Mouse (Mus musculus): ENCODE measurements around the gene Mid1.
"Not testable (repeated sequence)": the region's sequence is repeated elsewhere in the genome, so short reads cannot be mapped to it uniquely, and the experiment has no call there.

The Mid1 gene

DNA sequence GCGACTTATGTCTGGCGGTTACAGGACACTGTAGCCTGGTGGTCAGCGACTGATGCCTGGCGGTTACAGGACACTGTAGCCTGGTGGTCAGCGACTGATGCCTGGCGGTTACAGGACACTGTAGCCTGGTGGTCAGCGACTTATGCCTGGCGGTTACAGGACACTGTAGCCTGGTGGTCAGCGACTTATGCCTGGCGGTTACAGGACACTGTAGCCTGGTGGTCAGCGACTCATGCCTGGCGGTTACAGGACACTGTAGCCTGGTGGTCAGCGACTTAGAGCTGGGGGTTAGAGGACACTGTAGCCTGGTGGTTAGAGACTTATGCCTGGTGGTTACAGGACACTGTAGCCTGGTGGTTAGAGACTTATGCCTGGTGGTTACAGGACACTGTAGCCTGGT is 328.4 kb downstream of the Mid1 start:
- DNase-seq (ENCODE audit: low read depth in 2 of 2, low spot score in 2 of 2), result not testable (repeated sequence)

DNA sequence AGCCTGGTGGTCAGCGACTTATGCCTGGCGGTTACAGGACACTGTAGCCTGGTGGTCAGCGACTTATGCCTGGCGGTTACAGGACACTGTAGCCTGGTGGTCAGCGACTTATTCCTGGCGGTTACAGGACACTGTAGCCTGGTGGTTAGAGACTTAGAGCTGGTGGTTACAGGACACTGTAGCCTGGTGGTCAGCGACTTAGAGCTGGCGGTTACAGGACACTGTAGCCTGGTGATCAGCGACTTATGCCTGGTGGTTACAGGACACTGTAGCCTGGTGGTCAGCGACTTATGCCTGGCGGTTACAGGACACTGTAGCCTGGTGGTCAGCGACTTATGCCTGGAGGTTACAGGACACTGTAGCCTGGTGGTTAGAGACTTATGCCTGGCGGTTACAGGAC is 329.0 kb downstream of the Mid1 start:
- not testable (repeated sequence) for DNase-seq (ENCODE audit: low read depth in 2 of 2, low spot score in 2 of 2)

DNA sequence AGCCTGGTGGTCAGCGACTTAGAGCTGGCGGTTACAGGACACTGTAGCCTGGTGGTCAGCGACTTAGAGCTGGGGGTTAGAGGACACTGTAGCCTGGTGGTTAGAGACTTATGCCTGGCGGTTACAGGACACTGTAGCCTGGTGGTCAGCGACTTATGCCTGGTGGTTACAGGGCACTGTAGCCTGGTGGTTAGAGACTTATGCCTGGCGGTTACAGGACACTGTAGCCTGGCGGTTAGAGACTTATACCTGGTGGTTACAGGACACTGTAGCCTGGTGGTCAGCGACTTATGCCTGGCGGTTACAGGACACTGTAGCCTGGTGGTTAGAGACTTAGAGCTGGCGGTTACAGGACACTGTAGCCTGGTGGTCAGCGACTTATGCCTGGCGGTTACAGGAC is 330.9 kb downstream of the Mid1 start:
- DNase-seq (ENCODE audit: low read depth in 2 of 2, low spot score in 2 of 2), result not testable (repeated sequence)

GRCm38 (mm10) chrX:170017333-170018245 is 332.6 kb downstream of the Mid1 start:
- DNase-seq (ENCODE audit: low read depth in 2 of 2, low spot score in 2 of 2), result peak; percentile 88 to 95

- peak in 1 of 2 experiments; percentile 59 for DNase-seq (ENCODE audit: low read depth in 2 of 2, low spot score in 2 of 2)
Measured at GRCm38 (mm10) chrX:170018571-170019218, 333.7 kb downstream of the Mid1 start.

DNA sequence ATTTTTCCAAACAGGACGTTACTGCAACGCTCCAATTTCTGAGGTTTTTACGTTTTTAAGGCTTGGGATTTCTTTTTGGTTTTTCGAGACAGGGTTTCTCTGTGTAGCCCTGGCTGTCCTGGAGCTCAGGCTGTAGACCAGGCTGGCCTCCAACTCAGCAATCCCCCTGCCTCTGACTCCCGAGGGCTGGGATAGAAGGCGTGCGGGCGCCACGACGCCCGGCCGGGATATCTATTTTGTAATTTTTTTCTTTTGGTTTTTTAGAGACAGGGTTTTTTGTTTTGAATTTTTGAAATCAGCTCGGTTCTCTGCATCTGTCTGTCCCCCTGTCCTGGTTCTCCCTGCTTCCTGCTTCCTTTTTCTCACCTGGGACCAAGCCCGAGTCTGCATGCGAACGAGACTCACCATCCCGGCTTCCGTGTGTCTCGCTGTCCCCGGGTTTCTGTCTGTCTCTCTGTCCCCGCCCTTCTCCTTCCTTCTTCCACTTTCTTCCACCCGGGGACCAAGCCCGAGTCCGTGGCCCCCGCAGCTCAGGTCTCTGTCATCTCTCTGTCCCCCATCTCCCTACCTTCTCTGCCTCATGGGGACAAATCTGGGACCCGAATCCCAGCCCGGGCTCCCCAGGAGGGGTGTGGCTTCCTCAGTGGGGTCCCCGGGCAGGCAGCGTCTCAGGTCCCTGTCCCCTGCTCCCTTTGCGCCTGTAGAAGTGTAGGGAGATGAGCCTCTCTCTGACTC is 334.4 kb downstream of the Mid1 start:
- peak in 1 of 2 experiments; percentile 54 for DNase-seq (ENCODE audit: low read depth in 2 of 2, low spot score in 2 of 2)

DNA sequence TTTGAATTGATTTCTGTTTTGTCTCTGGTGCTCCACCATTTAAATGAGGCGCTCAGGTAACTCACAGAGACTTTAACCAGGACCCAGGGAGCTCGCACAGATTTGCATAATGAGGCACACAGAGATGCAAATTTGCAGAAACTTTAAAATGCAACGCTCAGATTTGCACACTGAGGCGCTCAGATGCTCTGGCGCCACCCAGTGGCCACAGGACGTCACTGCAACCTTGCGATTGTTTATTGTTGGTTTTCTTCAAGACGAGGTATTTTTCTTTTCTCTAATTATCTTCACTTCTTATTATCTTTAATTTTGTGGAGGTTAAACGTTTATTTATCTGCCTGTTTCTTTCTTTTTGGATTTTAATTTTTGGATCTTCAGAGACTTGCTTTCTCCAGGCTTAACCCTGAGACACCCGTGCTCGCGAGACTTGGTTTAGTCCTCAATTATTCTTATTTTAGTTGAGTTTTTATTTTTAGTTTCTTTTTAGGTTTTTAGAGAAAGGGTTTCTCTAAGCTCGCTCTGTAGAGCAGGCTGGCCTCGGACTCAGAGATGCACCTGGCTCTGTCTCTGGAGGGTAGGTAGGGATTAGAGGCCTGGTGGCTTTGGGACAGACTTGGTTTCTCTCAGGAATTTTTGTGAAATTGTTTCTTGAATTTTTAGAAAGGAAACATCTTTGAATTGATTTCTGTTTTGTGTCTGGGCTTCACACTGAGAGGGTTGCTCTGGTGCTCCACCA is 335.1 kb downstream of the Mid1 start:
- peak; percentile 100 for DNase-seq (ENCODE audit: low read depth in 2 of 2, low spot score in 2 of 2)

DNA sequence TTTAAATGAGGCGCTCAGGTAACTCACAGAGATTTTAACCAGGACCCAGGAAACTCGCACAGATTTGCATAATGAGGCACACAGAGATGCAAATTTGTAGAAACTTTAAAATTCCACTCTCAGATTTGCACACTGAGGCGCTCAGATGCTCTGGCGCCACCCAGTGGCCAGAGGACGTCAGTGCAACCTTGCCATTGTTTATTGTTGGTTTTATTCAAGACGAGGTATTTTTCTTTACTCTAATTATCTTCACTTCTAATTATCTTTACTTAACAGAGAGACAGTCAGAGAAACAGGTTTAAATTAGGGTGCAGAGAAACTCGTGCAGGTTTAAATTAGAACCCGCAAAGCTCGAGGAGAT is 335.7 kb downstream of the Mid1 start:
- DNase-seq (ENCODE audit: low read depth in 2 of 2, low spot score in 2 of 2), result peak; percentile 84 to 95

DNA sequence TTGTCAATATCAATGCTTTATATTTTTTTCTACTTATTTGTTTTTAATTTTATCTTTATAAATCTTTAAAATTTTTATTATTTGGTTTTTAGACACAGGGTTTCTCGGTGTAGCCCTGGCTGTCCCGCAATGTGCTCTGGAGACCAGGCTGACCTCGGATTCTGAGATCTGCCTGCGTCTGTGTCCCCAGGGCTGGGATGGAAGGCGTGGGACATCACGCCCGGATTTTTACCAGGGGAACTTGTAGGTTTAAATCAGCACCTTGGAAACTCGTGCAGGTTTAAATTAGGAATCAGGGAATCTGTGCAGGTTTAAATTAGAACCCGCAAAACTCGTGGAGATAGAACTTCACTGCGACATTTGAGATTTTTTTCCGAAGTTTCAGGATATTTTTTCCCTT is 336.2 kb downstream of the Mid1 start:
- not testable (repeated sequence) for DNase-seq (ENCODE audit: low read depth in 2 of 2, low spot score in 2 of 2)

GRCm38 (mm10) chrX:170021750-170022461 is 336.9 kb downstream of the Mid1 start:
- DNase-seq (ENCODE audit: low read depth in 2 of 2, low spot score in 2 of 2), result peak; percentile 63 to 74

Measured in CD8-positive naive resting alpha-beta T cell, adult 2 months (primary cell).